In genomic region chr14:50924281-50925064, GRCm38 (mm10) we compare ENCODE assay signal across 8 mouse cellular contexts. TPM values are rescaled to one million over a fixed set of nuclear protein-coding genes. Genes with fewer than 3 reads are reported as not detected.
DNase-seq lines count a peak whose midpoint lies in the region; ATAC-seq lines count a peak whose summit lies in the region.

Osgep (minus strand) TSS chr14:50924893.
Apex1 (plus strand) TSS chr14:50924968.

- peak within 1 kb of the TSS; percentile 92 for H3K9ac ChIP-seq in heart, embryonic 13.5 days
- peak within 1 kb of the TSS; percentile 78 for H3K9ac ChIP-seq in liver, embryonic 12.5 days
- H3K9ac ChIP-seq in stomach, embryonic 15.5 days: peak within 1 kb of the TSS; percentile 76

- peak within 1 kb of the TSS; percentile 78 for H3K4me2 ChIP-seq in heart, embryonic 13.5 days
- peak within 1 kb of the TSS; percentile 96 for H3K4me2 ChIP-seq in liver, embryonic 12.5 days
- H3K4me2 ChIP-seq in stomach, embryonic 15.5 days: peak within 1 kb of the TSS; percentile 80

- no peaks in the 10 kb centered on the region for H3K4me1 ChIP-seq in brown adipose tissue, adult 24 weeks (ENCODE audit: control insufficient read depth, insufficient read depth, insufficient read length, low read length)
- peaks cover 27% of the 10 kb centered on the region for H3K4me1 ChIP-seq in heart, embryonic 13.5 days
- H3K4me1 ChIP-seq in liver, embryonic 12.5 days: peaks cover 45% of the 10 kb centered on the region
- peaks cover 8% of the 10 kb centered on the region; the same call in 1 of the 2 replicates for H3K4me1 ChIP-seq in stomach, embryonic 15.5 days

- H3K27ac ChIP-seq in brown adipose tissue, adult 24 weeks (replicated peaks; ENCODE audit: low read depth, low read length): peak within 1 kb of the TSS; percentile 91
- peak within 1 kb of the TSS; percentile 94 for H3K27ac ChIP-seq in heart, embryonic 13.5 days (replicated peaks)
- H3K27ac ChIP-seq in liver, embryonic 12.5 days: peak within 1 kb of the TSS; percentile 93
- peak within 1 kb of the TSS; percentile 95 for H3K27ac ChIP-seq in stomach, embryonic 15.5 days

- no peaks in the 10 kb centered on the region for H3K27me3 ChIP-seq in heart, embryonic 13.5 days (replicated peaks)
- H3K27me3 ChIP-seq in liver, embryonic 12.5 days (replicated peaks): no peaks in the 10 kb centered on the region
- H3K27me3 ChIP-seq in stomach, embryonic 15.5 days (replicated peaks): no peaks in the 10 kb centered on the region

- H3K9me3 ChIP-seq in heart, embryonic 13.5 days: no peaks in the 10 kb centered on the region
- no peaks in the 10 kb centered on the region for H3K9me3 ChIP-seq in liver, embryonic 12.5 days (replicated peaks)
- H3K9me3 ChIP-seq in stomach, embryonic 15.5 days: no peaks in the 10 kb centered on the region

- peak; percentile 93 for ATAC-seq in heart, embryonic 13.5 days (ENCODE audit: extremely low read depth, insufficient number of reproducible peaks, low FRiP score, low TSS enrichment)
- peak; percentile 92 for ATAC-seq in liver, embryonic 12.5 days
- ATAC-seq in stomach, embryonic 15.5 days (ENCODE audit: insufficient read depth, low FRiP score, low read depth): peak; percentile 96

- H3K4me3 ChIP-seq in brown adipose tissue, adult 24 weeks (ENCODE audit: insufficient read depth, low read depth, low read length): peak within 1 kb of the TSS; percentile 89
- H3K4me3 ChIP-seq in heart, embryonic 13.5 days: peak within 1 kb of the TSS; percentile 93
- H3K4me3 ChIP-seq in liver, embryonic 12.5 days: peak within 1 kb of the TSS; percentile 81
- peak within 1 kb of the TSS; percentile 84 for H3K4me3 ChIP-seq in stomach, embryonic 15.5 days (replicated peaks)

- WGBS in heart, embryonic 13.5 days: under 1% methylated on average over 57 of the region's 57 CpGs
- WGBS in liver, embryonic 12.5 days (ENCODE audit: insufficient replicate concordance): under 1% methylated on average over 57 of the region's 57 CpGs
- WGBS in stomach, embryonic 15.5 days: under 1% methylated on average over 57 of the region's 57 CpGs

- peak; percentile 99 for DNase-seq in CD4-positive, CD25-positive, alpha-beta regulatory T cell, adult 2 months (ENCODE audit: low read depth, low spot score)
- DNase-seq in fat pad, adult 2 months (ENCODE audit: extremely low read depth, low read depth, low spot score): peak; percentile 78
- peak; percentile 98 for DNase-seq in kidney, postnatal 10 days
- DNase-seq in natural killer cell, adult 2 months (ENCODE audit: low spot score in 2 of 2): peak; percentile 98 to 99

- peaks cover 51% of the 10 kb centered on the region for H3K36me3 ChIP-seq in heart, embryonic 13.5 days
- H3K36me3 ChIP-seq in liver, embryonic 12.5 days: peaks cover 55% of the 10 kb centered on the region
- peaks cover 16% of the 10 kb centered on the region for H3K36me3 ChIP-seq in stomach, embryonic 15.5 days

RNA-seq across cellular contexts. Expression of gene Osgep, which starts in this region (rescaled TPM):
- polyA plus RNA-seq in brown adipose tissue, adult 24 weeks (2012; ENCODE audit: insufficient read depth, insufficient read length, missing spikeins): 59.2 and 66.9 TPM in 2 replicates
- polyA plus RNA-seq in heart, embryonic 13.5 days (2015; fragmentation: Nextera tagmentation; extraction: Ambion mirVana): 112 and 131 TPM in 2 replicates
- polyA plus RNA-seq in liver, embryonic 12.5 days (2016; fragmentation: Nextera tagmentation; extraction: Ambion mirVana): 69.7 and 74.0 TPM in 2 replicates
- polyA plus RNA-seq in stomach, embryonic 15.5 days (2015; fragmentation: Nextera tagmentation; extraction: Ambion mirVana): 132 and 145 TPM in 2 replicates

RNA-seq across cellular contexts. Expression of gene Apex1, which starts in this region (rescaled TPM):
- 31.0 and 35.3 TPM in 2 replicates for polyA plus RNA-seq in brown adipose tissue, adult 24 weeks (2012; ENCODE audit: insufficient read depth, insufficient read length, missing spikeins)
- polyA plus RNA-seq in heart, embryonic 13.5 days (2015; fragmentation: Nextera tagmentation; extraction: Ambion mirVana): 148 TPM in 2 replicates
- 144 and 147 TPM in 2 replicates for polyA plus RNA-seq in liver, embryonic 12.5 days (2016; fragmentation: Nextera tagmentation; extraction: Ambion mirVana)
- polyA plus RNA-seq in stomach, embryonic 15.5 days (2015; fragmentation: Nextera tagmentation; extraction: Ambion mirVana): 179 and 204 TPM in 2 replicates

Comparison
In these comparisons a context has a peak if more than half of its experiments do, and no peak if none do; other contexts are left out.
1. Peak in every context shown above with its lines: DNase-seq, ATAC-seq, H3K4me3 ChIP-seq and H3K27ac ChIP-seq.